Mouse (Mus musculus): ENCODE data around the gene Zfp53. TPM values are rescaled to one million over a fixed set of nuclear protein-coding genes. Genes with fewer than 3 reads are reported as not detected.

Zfp53 gene
- polyA plus RNA-seq, 1 experiment, result 3.3 TPM

GRCm38 (mm10) chr17:21516201-21517129 lies 27.7 kb downstream of the Zfp53 start:
- no peak for TF ChIP-seq GATA1 (IDR thresholded peaks at IDR 0.05; ENCODE audit: low read length)

GRCm38 (mm10) chr17:21517130-21517671 lies 28.4 kb downstream of the Zfp53 start:
- no peak for TF ChIP-seq GATA1 (IDR thresholded peaks at IDR 0.05; ENCODE audit: low read length)

GRCm38 (mm10) chr17:21526270-21526669 lies 37.5 kb downstream of the Zfp53 start:
- TF ChIP-seq GATA1 (IDR thresholded peaks at IDR 0.05; ENCODE audit: low read length), result no peak

- TF ChIP-seq GATA1 (IDR thresholded peaks at IDR 0.05; ENCODE audit: low read length), result no peak
Observed at GRCm38 (mm10) chr17:21530645-21531330, 42.0 kb downstream of the Zfp53 start.

GRCm38 (mm10) chr17:21531621-21532020 lies 42.8 kb downstream of the Zfp53 start:
- TF ChIP-seq GATA1 (IDR thresholded peaks at IDR 0.05; ENCODE audit: low read length), result no peak

- no peak for TF ChIP-seq GATA1 (IDR thresholded peaks at IDR 0.05; ENCODE audit: low read length)
Observed at GRCm38 (mm10) chr17:21532101-21532951, 43.5 kb downstream of the Zfp53 start.

GRCm38 (mm10) chr17:21533961-21534360 lies 45.2 kb downstream of the Zfp53 start:
- TF ChIP-seq GATA1 (IDR thresholded peaks at IDR 0.05; ENCODE audit: low read length), result no peak

GRCm38 (mm10) chr17:21534460-21535095 lies 45.8 kb downstream of the Zfp53 start:
- TF ChIP-seq GATA1 (IDR thresholded peaks at IDR 0.05; ENCODE audit: low read length), result no peak

- TF ChIP-seq GATA1 (IDR thresholded peaks at IDR 0.05; ENCODE audit: low read length), result no peak
Observed at GRCm38 (mm10) chr17:21535096-21536001, 46.6 kb downstream of the Zfp53 start, which contains the start of gene Zfp52. TSS of gene Zfp52 (plus strand) at chr17:21535539.

- no peak for TF ChIP-seq GATA1 (IDR thresholded peaks at IDR 0.05; ENCODE audit: low read length)
Observed at GRCm38 (mm10) chr17:21536096-21536495, 47.3 kb downstream of the Zfp53 start.

- TF ChIP-seq GATA1 (IDR thresholded peaks at IDR 0.05; ENCODE audit: low read length), result no peak
Observed at GRCm38 (mm10) chr17:21536676-21537075, 47.9 kb downstream of the Zfp53 start.

- TF ChIP-seq GATA1 (IDR thresholded peaks at IDR 0.05; ENCODE audit: low read length), result no peak
Observed at GRCm38 (mm10) chr17:21557831-21558230, 69.0 kb downstream of the Zfp53 start.

Other genes with a start within 250 kb of the Zfp53 start
- gene Vmn1r235, start 232.6 kb upstream of the Zfp53 start, polyA plus RNA-seq (2012), result not detected in 2 replicates
- not detected in 2 replicates for gene Vmn1r236, start 206.1 kb upstream of the Zfp53 start, polyA plus RNA-seq (2012)
- not detected in 2 replicates for gene Vmn1r237, start 177.1 kb upstream of the Zfp53 start, polyA plus RNA-seq (2012)
- gene Zfp677, start 105.2 kb upstream of the Zfp53 start, polyA plus RNA-seq (2012), result not detected in 2 replicates
- gene Zfp54, start 65.8 kb upstream of the Zfp53 start, polyA plus RNA-seq (2012), result 0.13 and 0.31 TPM in 2 replicates
- 0.25 and 0.39 TPM in 2 replicates for gene Zfp51, start 38.6 kb upstream of the Zfp53 start, polyA plus RNA-seq (2012)
- 0.32 and 0.33 TPM in 2 replicates for gene Zfp52, start 46.5 kb downstream of the Zfp53 start, polyA plus RNA-seq (2012)
- gene Zfp948, start 78.0 kb downstream of the Zfp53 start, polyA plus RNA-seq (2012), result 2.2 and 2.9 TPM in 2 replicates
- gene Zfp983, start 161.6 kb downstream of the Zfp53 start, polyA plus RNA-seq (2012), result 0.13 and 0.27 TPM in 2 replicates
- not detected in 2 replicates for gene Gm10226, start 202.9 kb downstream of the Zfp53 start, polyA plus RNA-seq (2012)
- gene Zfp760, start 218.7 kb downstream of the Zfp53 start, polyA plus RNA-seq (2012), result 0.56 and 0.92 TPM in 2 replicates
- gene Zfp229, start 241.8 kb downstream of the Zfp53 start, polyA plus RNA-seq (2012), result 1.6 and 2.0 TPM in 2 replicates

All from G1E-ER4 (cell line).